Mouse (Mus musculus) stomach, postnatal 0 days (tissue): ENCODE data around the gene Plppr4.

ENCODE experiments used
- CTCF ChIP-seq: IDR thresholded peaks from 2 replicates; pipeline ENCODE4 v1.5.1; 2016; ENCODE audit warnings: antibody characterized with exemption, low read depth, mild to moderate bottlenecking, moderate library complexity
- EP300 ChIP-seq: optimal IDR thresholded peaks from 2 replicates; pipeline ENCODE3; 2016; ENCODE audit warnings: antibody characterized with exemption

- TF ChIP-seq CTCF = no peak
- no peak for TF ChIP-seq EP300
These were observed 3.3 kb downstream of the Plppr4 start for GRCm38 (mm10) chr3:117357367-117357766.
